ENCODE assay signal across 8 mouse cellular contexts in the genomic region with DNA sequence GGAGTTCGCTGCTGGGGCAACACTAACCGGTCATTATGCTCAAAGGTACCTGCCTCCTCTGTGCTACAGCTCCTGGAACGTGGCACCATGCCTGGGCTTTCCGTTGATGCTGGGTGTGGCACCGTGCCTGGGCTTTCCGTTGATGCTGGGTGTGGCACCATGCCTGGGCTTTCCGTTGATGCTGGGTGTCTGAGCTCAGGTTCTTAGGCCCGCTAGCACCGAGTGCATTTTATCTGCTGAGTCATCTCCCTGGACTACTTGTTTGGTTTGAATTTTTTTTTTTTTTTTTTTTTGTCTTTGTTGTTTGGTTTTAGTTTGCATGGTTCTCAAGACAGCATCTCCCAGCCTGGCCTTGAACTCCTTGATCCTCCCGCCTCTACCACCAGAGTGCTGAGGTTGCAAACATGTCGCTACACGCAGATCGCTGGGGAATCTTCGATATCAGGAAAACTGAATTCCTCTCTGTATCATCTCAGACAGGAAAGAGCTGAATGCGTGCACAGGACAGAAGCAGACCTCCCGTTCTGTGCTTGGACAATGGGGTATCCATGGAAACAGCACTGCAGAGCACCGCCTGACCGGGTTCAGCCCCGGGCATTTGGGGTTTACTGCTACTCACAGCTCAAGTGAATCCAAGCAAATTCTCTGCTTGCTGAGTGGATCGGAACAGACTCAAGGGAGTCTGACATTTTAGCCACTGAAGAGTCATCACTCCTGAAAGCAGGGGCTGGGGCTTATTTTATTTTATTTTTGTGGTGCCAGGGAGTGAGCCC. TPM values are rescaled to one million over a fixed set of nuclear protein-coding genes. Genes with fewer than 3 reads are reported as not detected.
DNase-seq lines count a peak whose midpoint lies in the region; ATAC-seq lines count a peak whose summit lies in the region.

No protein-coding gene starts in this region.

- no peak overlapping the region for H3K4me3 ChIP-seq in intestine, embryonic 15.5 days (replicated peaks)

- no peak overlapping the region for H3K27ac ChIP-seq in intestine, embryonic 15.5 days

- H3K36me3 ChIP-seq in intestine, embryonic 15.5 days = no peaks in the 10 kb centered on the region

- peak; percentile 57 for DNase-seq in testis, postnatal 10 days (ENCODE audit: low spot score)
- DNase-seq in testis, postnatal 14 days (ENCODE audit: low spot score) = no peak
- peak; percentile 79 for DNase-seq in embryo, embryonic 10 days (ENCODE audit: low spot score)
- DNase-seq in liver = peak; percentile 70
- DNase-seq in retina, postnatal 1 day = peak; percentile 82
- DNase-seq in urinary bladder, adult 2 months (ENCODE audit: low spot score) = no peak
- no peak for DNase-seq in kidney, adult 18-20 months

- H3K27me3 ChIP-seq in intestine, embryonic 15.5 days (replicated peaks) = no peaks in the 10 kb centered on the region

- H3K9me3 ChIP-seq in intestine, embryonic 15.5 days = no peaks in the 10 kb centered on the region

- no peak overlapping the region for H3K9ac ChIP-seq in intestine, embryonic 15.5 days

- 52% methylated on average over 20 of the region's 20 CpGs for WGBS in intestine, embryonic 15.5 days

- no peak for ATAC-seq in intestine, embryonic 15.5 days

- H3K4me2 ChIP-seq in intestine, embryonic 15.5 days (replicated peaks) = no peak overlapping the region

- 0 out of 2 replicates have a peak, but pooled peaks cover 2% of the 10 kb centered on the region for H3K4me1 ChIP-seq in intestine, embryonic 15.5 days (replicated peaks)

RNA-seq across cellular contexts. Expression of gene Plxdc1, which starts 36.4 kb away (rescaled TPM):
- polyA plus RNA-seq in intestine, embryonic 15.5 days (2015; fragmentation: Nextera tagmentation; extraction: Ambion mirVana) = 0.47 and 0.49 TPM in 2 replicates
- 3.6 and 5.3 TPM in 2 replicates for polyA plus RNA-seq in urinary bladder, adult 2 months (2012; rRNA removed)

RNA-seq across cellular contexts. Expression of gene Arl5c, which starts 46.1 kb away (rescaled TPM):
- polyA plus RNA-seq in intestine, embryonic 15.5 days (2015; fragmentation: Nextera tagmentation; extraction: Ambion mirVana) = 7.6 and 11.8 TPM in 2 replicates
- 3.2 and 3.9 TPM in 2 replicates for polyA plus RNA-seq in urinary bladder, adult 2 months (2012; rRNA removed)

Comparison
In these comparisons a context has a peak if more than half of its experiments do, and no peak if none do; other contexts are left out.
1. DNase-seq: peak in testis, postnatal 10 days (single experiment), embryo, embryonic 10 days (single experiment), liver (single experiment) and retina, postnatal 1 day (single experiment); none in testis, postnatal 14 days (single experiment), urinary bladder, adult 2 months (single experiment) and kidney, adult 18-20 months (single experiment).